Mouse (Mus musculus): ENCODE data around the gene Usf3. TPM values are rescaled to one million over a fixed set of nuclear protein-coding genes. Genes with fewer than 3 reads are reported as not detected.

The Usf3 gene
- polyA plus RNA-seq, 1 experiment from 2014 or later: 1.2 TPM

DNA sequence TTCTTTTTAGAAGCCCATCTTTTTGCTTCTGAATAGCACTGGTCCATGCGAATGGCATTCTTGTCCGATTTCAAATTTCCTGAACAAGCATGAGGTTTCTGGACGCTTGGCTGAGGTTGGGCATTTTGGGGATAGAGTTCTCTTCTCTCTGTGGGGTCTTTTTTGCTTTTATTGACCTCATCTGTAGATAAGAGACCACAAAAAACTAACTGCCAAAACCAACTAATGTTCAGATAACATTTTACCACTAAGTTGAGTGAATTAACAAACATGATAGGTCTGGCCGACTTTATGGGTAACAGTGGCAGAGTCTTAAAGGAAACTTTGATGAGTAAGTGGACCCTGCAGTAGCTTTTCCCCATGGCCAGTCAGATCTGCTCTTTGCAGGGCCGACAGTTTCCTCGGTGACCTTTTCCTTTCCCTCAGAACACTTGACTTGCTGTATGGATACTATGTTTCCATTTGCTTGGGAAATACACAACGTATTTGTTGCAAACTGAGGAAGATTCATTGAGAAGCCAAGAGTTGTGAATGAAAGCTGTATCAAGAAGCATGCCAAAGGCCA lies 1.0 kb downstream of the Usf3 start:
- 4% methylated on average over 7 of the region's 7 CpGs for WGBS (ENCODE audit: insufficient replicate concordance)
- Histone ChIP-seq H3K27me3 (no peaks in the 10 kb centered on the region), H3K36me3 (replicated peaks) (peaks cover 4% of the 10 kb centered on the region; the same call in 1 of the 2 replicates), H3K4me1 (replicated peaks) (peaks cover 56% of the 10 kb centered on the region), H3K4me2 (peak overlapping the region; percentile 77), H3K9ac (peak overlapping the region; percentile 98), H3K27ac (replicated peaks) (peak overlapping the region; percentile 93), H3K9me3 (replicated peaks) (no peaks in the 10 kb centered on the region), H3K4me3 (replicated peaks) (peak overlapping the region; percentile 94)
- ATAC-seq (ENCODE audit: insufficient read depth): no peak

- H3K9me3 ChIP-seq (replicated peaks): no peaks in the 10 kb centered on the region
- no peaks in the 10 kb centered on the region for H3K27me3 ChIP-seq
- peak overlapping the region; percentile 93 for H3K27ac ChIP-seq (replicated peaks)
- ATAC-seq (ENCODE audit: insufficient read depth): no peak
- H3K9ac ChIP-seq: peak overlapping the region; percentile 47; the same call in 1 of the 2 replicates
- peaks cover 58% of the 10 kb centered on the region for H3K4me1 ChIP-seq (replicated peaks)
- WGBS (ENCODE audit: insufficient replicate concordance): 14% methylated on average over 1 of the region's 1 CpGs
- peaks cover 7% of the 10 kb centered on the region; the same call in 1 of the 2 replicates for H3K36me3 ChIP-seq (replicated peaks)
- peak overlapping the region; percentile 94 for H3K4me3 ChIP-seq (replicated peaks)
- H3K4me2 ChIP-seq: peak overlapping the region; percentile 77
Observed at GRCm38 (mm10) chr16:44175001-44175400, 2.0 kb downstream of the Usf3 start.

GRCm38 (mm10) chr16:44176511-44176910 lies 3.5 kb downstream of the Usf3 start:
- 48% methylated on average over 2 of the region's 2 CpGs for WGBS (ENCODE audit: insufficient replicate concordance)
- H3K9ac ChIP-seq: no peak overlapping the region
- H3K4me2 ChIP-seq: peak overlapping the region; percentile 41

DNA sequence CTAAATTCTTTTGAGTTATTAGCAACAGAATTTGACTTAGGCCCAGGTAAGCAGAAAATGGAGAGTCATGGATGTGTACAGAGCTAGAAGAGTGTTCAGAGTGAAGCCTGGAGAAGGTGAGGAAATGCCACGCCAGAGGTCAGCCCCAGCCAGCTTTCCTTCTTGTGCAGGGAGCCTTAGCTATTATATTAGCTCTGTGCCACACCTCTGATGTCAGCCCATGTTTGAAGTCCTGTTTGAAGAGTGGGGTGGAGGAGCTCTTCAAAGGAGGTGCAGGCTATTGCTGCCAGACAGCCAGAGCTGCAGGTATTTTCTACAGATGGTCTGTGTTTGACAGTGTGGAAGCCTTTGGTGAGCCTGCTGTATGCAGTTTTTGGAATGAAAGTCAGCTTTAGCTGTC lies 5.5 kb downstream of the Usf3 start:
- H3K4me3 ChIP-seq (replicated peaks): no peak overlapping the region
- H3K27ac ChIP-seq (replicated peaks): peak overlapping the region; percentile 45; the same call in 1 of the 2 replicates
- no peak overlapping the region for H3K9ac ChIP-seq
- no peak overlapping the region for H3K4me2 ChIP-seq
- H3K4me1 ChIP-seq (replicated peaks): peaks cover 57% of the 10 kb centered on the region
- no peaks in the 10 kb centered on the region for H3K9me3 ChIP-seq (replicated peaks)
- H3K36me3 ChIP-seq (replicated peaks): peaks cover 14% of the 10 kb centered on the region
- no peaks in the 10 kb centered on the region for H3K27me3 ChIP-seq
- 61% methylated on average over 1 of the region's 1 CpGs for WGBS (ENCODE audit: insufficient replicate concordance)
- ATAC-seq (ENCODE audit: insufficient read depth): no peak

More at GRCm38 (mm10) chr16:44176511-44176910, 3.5 kb downstream of the Usf3 start:
- H3K9me3 ChIP-seq (replicated peaks): no peaks in the 10 kb centered on the region
- no peak overlapping the region for H3K4me3 ChIP-seq (replicated peaks)
- peaks cover 58% of the 10 kb centered on the region for H3K4me1 ChIP-seq (replicated peaks)
- H3K36me3 ChIP-seq (replicated peaks): peaks cover 9% of the 10 kb centered on the region
- no peaks in the 10 kb centered on the region for H3K27me3 ChIP-seq
- ATAC-seq (ENCODE audit: insufficient read depth): no peak
- peak overlapping the region; percentile 66 for H3K27ac ChIP-seq (replicated peaks)

GRCm38 (mm10) chr16:44182597-44182996 lies 9.6 kb downstream of the Usf3 start:
- H3K27ac ChIP-seq (replicated peaks): no peak overlapping the region
- no peak for ATAC-seq (ENCODE audit: insufficient read depth)
- H3K36me3 ChIP-seq (replicated peaks): peaks cover 14% of the 10 kb centered on the region
- H3K4me3 ChIP-seq (replicated peaks): no peak overlapping the region
- H3K9ac ChIP-seq: no peak overlapping the region
- H3K4me1 ChIP-seq (replicated peaks): peaks cover 17% of the 10 kb centered on the region
- no peak overlapping the region for H3K4me2 ChIP-seq
- WGBS (ENCODE audit: insufficient replicate concordance): 89% methylated on average over 1 of the region's 1 CpGs
- H3K9me3 ChIP-seq (replicated peaks): no peaks in the 10 kb centered on the region
- no peaks in the 10 kb centered on the region for H3K27me3 ChIP-seq

DNA sequence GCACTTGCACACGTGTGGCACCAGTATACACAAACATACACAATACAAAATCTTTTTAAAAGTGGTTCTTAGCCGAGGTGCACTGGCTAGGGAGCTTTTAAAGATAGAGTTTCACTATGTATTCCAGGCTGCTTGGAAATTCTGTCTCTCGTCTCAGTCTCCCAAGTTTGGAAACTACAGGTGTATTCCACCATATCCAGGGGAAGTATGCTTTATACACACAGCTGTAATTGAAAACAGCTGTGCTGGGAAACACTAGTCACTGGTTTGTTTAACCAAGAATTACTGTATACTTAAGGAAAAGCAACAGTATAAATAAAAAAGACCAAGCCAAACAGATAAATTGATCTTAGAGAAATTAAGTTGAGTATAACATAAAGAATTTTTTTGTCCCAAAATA lies 11.7 kb downstream of the Usf3 start:
- Histone ChIP-seq H3K27ac (replicated peaks) (no peak overlapping the region), H3K9ac (no peak overlapping the region), H3K4me2 (no peak overlapping the region), H3K36me3 (replicated peaks) (peaks cover 15% of the 10 kb centered on the region), H3K4me1 (replicated peaks) (peaks cover 4% of the 10 kb centered on the region; the same call in 1 of the 2 replicates), H3K4me3 (replicated peaks) (no peak overlapping the region), H3K27me3 (no peaks in the 10 kb centered on the region), H3K9me3 (replicated peaks) (0 out of 2 replicates have a peak, but pooled peaks cover 3% of the 10 kb centered on the region)
- WGBS (ENCODE audit: insufficient replicate concordance): 80% methylated on average over 3 of the region's 3 CpGs
- no peak for ATAC-seq (ENCODE audit: insufficient read depth)

- Histone ChIP-seq H3K4me1 (replicated peaks) (peaks cover 6% of the 10 kb centered on the region), H3K9ac (no peak overlapping the region), H3K4me2 (no peak overlapping the region), H3K9me3 (replicated peaks) (0 out of 2 replicates have a peak, but pooled peaks cover 3% of the 10 kb centered on the region), H3K36me3 (replicated peaks) (peaks cover 14% of the 10 kb centered on the region), H3K27ac (replicated peaks) (no peak overlapping the region), H3K4me3 (replicated peaks) (no peak overlapping the region), H3K27me3 (no peaks in the 10 kb centered on the region)
- no peak for ATAC-seq (ENCODE audit: insufficient read depth)
- WGBS (ENCODE audit: insufficient replicate concordance): 87% methylated on average over 4 of the region's 4 CpGs
Observed at GRCm38 (mm10) chr16:44187172-44187571, 14.1 kb downstream of the Usf3 start.

DNA sequence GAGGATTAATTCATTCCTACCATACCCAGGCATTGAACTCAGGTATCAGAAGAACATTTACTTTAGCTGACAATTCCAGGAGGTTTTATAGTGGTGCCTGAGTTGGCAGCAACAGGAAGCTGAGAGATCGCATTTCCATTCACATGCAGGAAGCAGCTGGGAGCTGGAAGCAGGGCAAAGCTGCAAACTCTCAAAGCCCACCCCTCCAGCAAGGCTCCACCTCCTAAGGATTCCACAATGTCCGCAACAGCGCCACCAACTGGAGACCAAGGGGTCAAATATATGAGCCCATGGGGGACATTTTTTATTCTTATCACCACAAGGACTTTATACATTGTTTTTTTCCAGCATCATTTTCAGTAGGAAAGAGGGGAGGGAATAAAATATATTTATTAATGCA lies 15.7 kb downstream of the Usf3 start:
- H3K4me1 ChIP-seq (replicated peaks): peaks cover 3% of the 10 kb centered on the region; the same call in 1 of the 2 replicates
- no peaks in the 10 kb centered on the region for H3K27me3 ChIP-seq
- H3K9me3 ChIP-seq (replicated peaks): 0 out of 2 replicates have a peak, but pooled peaks cover 3% of the 10 kb centered on the region
- no peak overlapping the region for H3K9ac ChIP-seq
- no peak overlapping the region for H3K4me3 ChIP-seq (replicated peaks)
- H3K27ac ChIP-seq (replicated peaks): no peak overlapping the region
- WGBS (ENCODE audit: insufficient replicate concordance): 85% methylated on average over 3 of the region's 3 CpGs
- no peak for ATAC-seq (ENCODE audit: insufficient read depth)
- no peak overlapping the region for H3K4me2 ChIP-seq
- peaks cover 14% of the 10 kb centered on the region for H3K36me3 ChIP-seq (replicated peaks)

- Histone ChIP-seq H3K4me1 (replicated peaks) (peaks cover 3% of the 10 kb centered on the region; the same call in 1 of the 2 replicates), H3K9ac (no peak overlapping the region), H3K27me3 (no peaks in the 10 kb centered on the region), H3K27ac (replicated peaks) (no peak overlapping the region), H3K36me3 (replicated peaks) (peaks cover 14% of the 10 kb centered on the region), H3K4me2 (no peak overlapping the region), H3K4me3 (replicated peaks) (no peak overlapping the region), H3K9me3 (replicated peaks) (0 out of 2 replicates have a peak, but pooled peaks cover 3% of the 10 kb centered on the region)
- ATAC-seq (ENCODE audit: insufficient read depth): no peak
- 56% methylated on average over 6 of the region's 6 CpGs for WGBS (ENCODE audit: insufficient replicate concordance)
Observed at GRCm38 (mm10) chr16:44190032-44190431, 17.0 kb downstream of the Usf3 start.

GRCm38 (mm10) chr16:44190968-44191367 lies 17.9 kb downstream of the Usf3 start:
- Histone ChIP-seq H3K4me2 (no peak overlapping the region), H3K27ac (replicated peaks) (no peak overlapping the region), H3K9me3 (replicated peaks) (0 out of 2 replicates have a peak, but pooled peaks cover 3% of the 10 kb centered on the region), H3K9ac (no peak overlapping the region), H3K4me1 (replicated peaks) (peaks cover 3% of the 10 kb centered on the region; the same call in 1 of the 2 replicates), H3K4me3 (replicated peaks) (no peak overlapping the region), H3K27me3 (no peaks in the 10 kb centered on the region), H3K36me3 (replicated peaks) (peaks cover 14% of the 10 kb centered on the region)
- 73% methylated on average over 2 of the region's 2 CpGs for WGBS (ENCODE audit: insufficient replicate concordance)
- ATAC-seq (ENCODE audit: insufficient read depth): no peak

DNA sequence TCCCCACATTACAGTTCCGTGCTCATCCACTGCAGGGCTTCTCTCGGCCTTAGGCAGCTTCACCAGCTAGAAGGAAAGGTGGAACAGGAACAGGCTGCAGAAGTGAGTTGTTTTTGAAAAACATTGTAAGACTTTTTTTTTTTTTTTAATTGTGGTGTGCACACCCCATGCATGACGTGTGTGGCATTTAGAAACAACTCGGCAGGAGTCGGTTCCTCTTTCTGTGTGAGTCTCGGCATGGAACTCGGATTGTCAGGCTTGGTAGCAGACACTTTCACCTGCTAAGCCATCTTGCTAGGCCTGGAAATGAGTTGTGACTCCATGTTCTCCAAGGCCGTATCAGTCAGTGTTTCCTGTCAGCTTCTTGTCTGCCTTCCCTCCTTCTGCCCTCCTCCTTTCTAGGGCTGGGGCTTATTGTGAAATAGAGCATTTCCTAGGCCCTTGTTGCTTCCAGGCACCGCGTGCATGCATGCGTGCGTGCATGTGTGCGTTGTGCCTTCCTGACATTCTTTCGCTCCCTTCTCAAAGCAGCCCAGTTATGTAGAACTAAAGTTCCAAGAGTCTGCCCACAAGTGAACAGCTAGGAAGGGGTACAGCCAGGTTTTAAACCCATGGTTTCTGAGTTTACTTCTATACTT lies 26.1 kb downstream of the Usf3 start:
- H3K4me3 ChIP-seq (replicated peaks): no peak overlapping the region
- no peaks in the 10 kb centered on the region for H3K27me3 ChIP-seq
- H3K9me3 ChIP-seq (replicated peaks): no peaks in the 10 kb centered on the region
- H3K27ac ChIP-seq (replicated peaks): no peak overlapping the region
- no peak for ATAC-seq (ENCODE audit: insufficient read depth)
- WGBS (ENCODE audit: insufficient replicate concordance): 68% methylated on average over 14 of the region's 14 CpGs
- no peak overlapping the region for H3K9ac ChIP-seq
- no peak overlapping the region for H3K4me2 ChIP-seq
- peaks cover 47% of the 10 kb centered on the region for H3K36me3 ChIP-seq (replicated peaks)
- H3K4me1 ChIP-seq (replicated peaks): no peaks in the 10 kb centered on the region

All from liver, embryonic 15.5 days (tissue).